Mouse (Mus musculus) T-helper 2 cell (primary cell): ENCODE results near the gene Lipi.

Experiments used
- in situ Hi-C: fragments of 300-600 bp; cut with MboI, MseI; formaldehyde crosslinking; loops from one replicate; pipeline ENCODE4 v1.15.1; 2025; ENCODE audit warnings: high pct_unique_total_duplicates

The Lipi gene

GRCm38 (mm10) chr16:75585961-75586360 is at the start of gene Lipi:
TSS of gene Lipi (minus strand) at chr16:75586061.
- in situ Hi-C loops, result no loop called here

- in situ Hi-C loops, result loop anchor here (10.0 kb wide), 1 partner anchor 497 kb away; no protein-coding TSS in a partner anchor
Measured at GRCm38 (mm10) chr16:75627862-75628261, 42.0 kb upstream of the Lipi start.

GRCm38 (mm10) chr16:75617651-75618349 is 31.9 kb upstream of the Lipi start:
- in situ Hi-C loops, result no loop called here

- in situ Hi-C loops, result no loop called here
Measured at GRCm38 (mm10) chr16:75612561-75612960, 26.7 kb upstream of the Lipi start.

- in situ Hi-C loops, result loop anchor here (10.0 kb wide), 1 partner anchor 858 kb away; no protein-coding TSS in a partner anchor
Measured at GRCm38 (mm10) chr16:75606415-75606814, 20.6 kb upstream of the Lipi start.

- in situ Hi-C loops, result no loop called here
Measured at GRCm38 (mm10) chr16:75593501-75594183, 7.8 kb upstream of the Lipi start.

GRCm38 (mm10) chr16:75592671-75593500 is 7.0 kb upstream of the Lipi start, which contains the start of gene Rbm11:
TSS of gene Rbm11 (plus strand) at chr16:75592844.
- in situ Hi-C loops, result no loop called here

- in situ Hi-C loops, result no loop called here
Measured at GRCm38 (mm10) chr16:75586466-75586865, 605 bp upstream of the Lipi start.

- in situ Hi-C loops, result no loop called here
Measured at GRCm38 (mm10) chr16:75582279-75582678, 3.6 kb downstream of the Lipi start.

GRCm38 (mm10) chr16:75562910-75563309 is 23.0 kb downstream of the Lipi start:
- in situ Hi-C loops, result no loop called here

GRCm38 (mm10) chr16:75545310-75545709 is 40.6 kb downstream of the Lipi start:
- in situ Hi-C loops, result no loop called here

GRCm38 (mm10) chr16:75537784-75538565 is 47.9 kb downstream of the Lipi start:
- in situ Hi-C loops, result no loop called here

GRCm38 (mm10) chr16:75531705-75532104 is 54.2 kb downstream of the Lipi start:
- in situ Hi-C loops, result no loop called here

- in situ Hi-C loops, result no loop called here
Measured at GRCm38 (mm10) chr16:75496568-75496967, 89.3 kb downstream of the Lipi start.
